Mouse (Mus musculus) stomach, embryonic 14.5 days (tissue): ENCODE measurements around the gene Syt8. TPM values are rescaled to one million over a fixed set of nuclear protein-coding genes. Genes with fewer than 3 reads are reported as not detected.

Experiments
- ATAC-seq: fragments of 200-750 bp; cut with Nextera tagmentation; 2 replicates; pipeline ENCODE4 v1.8.0; 2017; ENCODE audit warnings: low read depth, moderate TSS enrichment; ENCODE audit not compliant: insufficient number of reproducible peaks, insufficient read depth, low FRiP score
- H3K27ac ChIP-seq: fragments of 300-500 bp; sonication (generic); 2 replicates; pipeline ENCODE4 v1.5.1; 2014; ENCODE audit warnings: mild to moderate bottlenecking, low read length, moderate library complexity, mixed read lengths
- H3K27me3 ChIP-seq: fragments of 300-500 bp; sonication (generic); 2 replicates; pipeline ENCODE4 v1.6.1; 2014; ENCODE audit warnings: low read length, control low read depth, mixed read lengths; ENCODE audit not compliant: control insufficient read depth, insufficient read depth
- H3K36me3 ChIP-seq: fragments of 300-500 bp; sonication (generic); 2 replicates; pipeline ENCODE4 v1.6.1; 2014; ENCODE audit warnings: mild to moderate bottlenecking, control low read depth, low read length, moderate library complexity, mixed read lengths; ENCODE audit not compliant: control insufficient read depth, insufficient read depth
- H3K4me1 ChIP-seq: fragments of 300-500 bp; sonication (generic); 2 replicates; pipeline ENCODE4 v1.6.1; 2014; ENCODE audit warnings: low read length, control low read depth, mixed read lengths; ENCODE audit not compliant: control insufficient read depth, insufficient read depth
- H3K4me2 ChIP-seq: fragments of 300-500 bp; sonication (generic); replicated peaks from 2 replicates; pipeline ENCODE4 v1.6.1; 2014; ENCODE audit warnings: low read depth, low read length, control low read depth
- H3K4me3 ChIP-seq: fragments of 300-500 bp; sonication (generic); 2 replicates; pipeline ENCODE4 v1.5.1; 2014; ENCODE audit warnings: low read depth, low read length, control low read depth
- H3K9ac ChIP-seq: fragments of 300-500 bp; sonication (generic); replicated peaks from 2 replicates; pipeline ENCODE4 v1.6.1; 2014; ENCODE audit warnings: low read depth, mild to moderate bottlenecking, control low read depth, low read length, moderate library complexity, mixed read lengths
- H3K9me3 ChIP-seq: fragments of 300-500 bp; sonication (generic); 2 replicates; pipeline ENCODE4 v1.6.1; 2016; ENCODE audit warnings: low read depth, low read length, control low read depth; ENCODE audit not compliant: control insufficient read depth
- WGBS: fragments of 180-500 bp; shearing (Covaris S2); extraction: QIAGEN DNeasy Blood & Tissue Kit; methylation state at CpG from one replicate; pipeline ENCODE4 v1.1.7; 2014; 5-methylcytosine and 5-hydroxymethylcytosine counted together
- polyA plus RNA-seq: library from polyadenylated mRNA; unstranded; fragments of >200 nt; fragmentation: Nextera tagmentation; extraction: Ambion mirVana; gene quantifications from 2 replicates; pipeline ENCODE4 v1.2.1, GENCODE M21; 2014

Syt8 gene
- polyA plus RNA-seq, 1 experiment from 2014 or later = 4.8 TPM

DNA sequence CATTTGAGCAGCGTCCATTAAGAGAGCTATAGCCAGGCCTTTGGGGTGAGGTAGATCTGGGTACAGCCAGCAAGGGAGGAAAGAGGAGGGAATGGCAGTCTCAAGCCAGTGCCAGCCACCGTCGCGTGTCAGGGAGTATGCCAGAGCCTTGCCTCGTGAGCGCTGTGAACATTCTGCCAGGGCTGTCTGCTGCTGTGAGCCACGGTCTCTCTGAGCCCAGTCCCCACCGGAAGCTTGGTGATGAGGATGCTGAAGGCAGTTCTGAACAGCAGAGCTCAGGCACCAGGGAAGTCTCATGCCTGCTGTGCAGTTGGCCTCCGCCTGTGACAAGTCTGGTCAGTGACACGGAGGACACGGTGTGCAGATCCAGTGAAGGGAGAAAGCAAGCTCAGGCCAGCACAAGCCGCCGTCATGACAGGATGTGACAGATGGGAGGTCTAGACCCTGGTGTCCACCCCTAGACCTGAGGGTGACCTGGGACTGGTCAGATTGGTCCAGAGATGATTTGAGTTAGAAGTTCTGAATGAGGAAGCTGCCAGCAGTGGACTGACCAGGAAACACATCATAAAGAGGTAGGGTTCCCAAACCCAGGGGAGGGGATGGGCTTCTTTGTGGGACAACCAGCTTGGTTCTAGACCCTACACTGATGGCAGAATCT, 42.3 kb downstream of the Syt8 start:
- peaks cover 8% of the 10 kb centered on the region; the same call in 1 of the 2 replicates for H3K36me3 ChIP-seq
- H3K4me1 ChIP-seq = peaks cover 57% of the 10 kb centered on the region
- peak overlapping the region; percentile 70 for H3K4me2 ChIP-seq
- peak overlapping the region; percentile 97 for H3K27ac ChIP-seq
- peak overlapping the region; percentile 38 for H3K4me3 ChIP-seq
- ATAC-seq = no peak
- no peaks in the 10 kb centered on the region for H3K9me3 ChIP-seq
- 71% methylated on average over 13 of the region's 13 CpGs for WGBS
- peak overlapping the region; percentile 43; the same call in 1 of the 2 replicates for H3K9ac ChIP-seq
- H3K27me3 ChIP-seq = no peaks in the 10 kb centered on the region

DNA sequence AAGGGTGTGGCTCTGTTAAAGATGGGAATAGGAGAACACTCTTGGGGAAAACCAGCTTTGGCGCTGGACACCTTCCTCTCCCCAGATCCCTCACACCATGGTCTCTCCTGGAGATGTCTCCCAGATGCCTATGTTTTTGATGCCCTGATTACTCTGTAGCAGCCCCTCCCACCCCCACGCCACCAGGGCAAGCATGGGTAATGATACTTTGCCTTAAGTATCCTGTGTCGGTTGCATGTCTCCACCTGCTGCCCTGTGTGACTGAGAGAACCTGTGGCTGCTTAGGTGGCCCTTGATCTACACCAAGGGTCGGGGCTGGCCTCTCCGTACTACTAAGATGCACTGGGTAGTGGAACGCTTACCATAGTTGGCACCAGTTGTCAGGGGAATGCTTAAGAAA, 43.4 kb downstream of the Syt8 start:
- Histone ChIP-seq H3K9me3 (no peaks in the 10 kb centered on the region), H3K4me2 (peak overlapping the region; percentile 70), H3K4me1 (peaks cover 62% of the 10 kb centered on the region), H3K27me3 (no peaks in the 10 kb centered on the region), H3K27ac (peak overlapping the region; percentile 97; the same call in 1 of the 2 replicates), H3K4me3 (peak overlapping the region; percentile 38; the same call in 1 of the 2 replicates), H3K36me3 (peaks cover 8% of the 10 kb centered on the region; the same call in 1 of the 2 replicates), H3K9ac (no peak overlapping the region)
- no peak for ATAC-seq
- WGBS = 89% methylated on average over 6 of the region's 6 CpGs

GRCm38 (mm10) chr7:142478574-142478973, 43.9 kb downstream of the Syt8 start:
- H3K4me3 ChIP-seq = no peak overlapping the region
- no peak overlapping the region for H3K9ac ChIP-seq
- H3K9me3 ChIP-seq = no peaks in the 10 kb centered on the region
- H3K4me2 ChIP-seq = peak overlapping the region; percentile 70
- H3K4me1 ChIP-seq = peaks cover 63% of the 10 kb centered on the region
- H3K27me3 ChIP-seq = no peaks in the 10 kb centered on the region
- 88% methylated on average over 2 of the region's 2 CpGs for WGBS
- ATAC-seq = no peak
- peak overlapping the region; percentile 97; the same call in 1 of the 2 replicates for H3K27ac ChIP-seq
- peaks cover 8% of the 10 kb centered on the region; the same call in 1 of the 2 replicates for H3K36me3 ChIP-seq

DNA sequence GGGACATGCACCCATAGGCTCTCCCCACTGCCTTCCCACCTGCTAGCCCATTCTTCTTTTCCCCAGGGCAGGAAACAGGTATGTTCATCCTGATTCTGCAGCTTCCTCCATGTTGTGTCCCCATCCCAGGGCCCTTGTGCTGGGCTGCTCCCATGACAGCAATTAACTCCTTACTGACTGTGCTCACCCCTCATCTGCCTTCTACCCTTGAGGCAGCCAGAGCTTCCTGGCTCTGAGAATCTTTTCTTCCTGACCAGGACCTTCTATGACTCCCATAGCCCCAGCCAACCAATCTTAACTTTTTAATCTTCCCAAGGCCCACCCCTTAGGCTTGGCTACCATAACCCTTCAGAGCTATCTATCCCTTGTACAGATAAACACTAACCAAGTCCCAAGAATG, 44.7 kb downstream of the Syt8 start:
- Histone ChIP-seq H3K4me1 (peaks cover 64% of the 10 kb centered on the region), H3K27ac (peak overlapping the region; percentile 97; the same call in 1 of the 2 replicates), H3K4me3 (no peak overlapping the region), H3K9ac (no peak overlapping the region), H3K27me3 (no peaks in the 10 kb centered on the region), H3K4me2 (0 out of 2 replicates have a peak overlapping the region, but pooled peaks have one; percentile 70), H3K36me3 (peaks cover 8% of the 10 kb centered on the region; the same call in 1 of the 2 replicates), H3K9me3 (no peaks in the 10 kb centered on the region)
- ATAC-seq = no peak

DNA sequence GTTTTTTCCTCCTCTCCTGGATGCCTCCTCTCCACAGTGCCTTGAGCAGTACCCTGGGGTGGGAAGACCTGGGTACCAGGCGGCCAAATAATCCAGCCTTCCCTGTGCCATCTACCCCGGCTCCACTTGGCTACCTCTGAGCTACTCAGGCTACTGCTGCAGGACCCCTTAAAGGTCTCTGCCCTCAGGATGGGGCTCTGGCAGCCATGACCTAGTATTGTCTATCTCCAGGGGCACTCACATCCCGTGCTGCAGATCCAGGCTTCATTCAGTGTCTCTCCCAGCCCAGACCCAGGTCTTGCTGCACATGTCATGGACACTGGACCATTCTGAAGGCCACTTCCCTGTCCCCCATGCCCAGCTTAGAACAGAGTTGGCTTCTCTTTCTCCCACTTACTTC, 45.2 kb downstream of the Syt8 start:
- no peak for ATAC-seq
- peak overlapping the region; percentile 97 for H3K27ac ChIP-seq
- no peak overlapping the region for H3K4me2 ChIP-seq
- no peaks in the 10 kb centered on the region for H3K27me3 ChIP-seq
- H3K36me3 ChIP-seq = peaks cover 12% of the 10 kb centered on the region; the same call in 1 of the 2 replicates
- H3K4me3 ChIP-seq = no peak overlapping the region
- peaks cover 64% of the 10 kb centered on the region for H3K4me1 ChIP-seq
- WGBS = 98% methylated on average over 3 of the region's 3 CpGs
- no peaks in the 10 kb centered on the region for H3K9me3 ChIP-seq
- H3K9ac ChIP-seq = 0 out of 2 replicates have a peak overlapping the region, but pooled peaks have one; percentile 6

DNA sequence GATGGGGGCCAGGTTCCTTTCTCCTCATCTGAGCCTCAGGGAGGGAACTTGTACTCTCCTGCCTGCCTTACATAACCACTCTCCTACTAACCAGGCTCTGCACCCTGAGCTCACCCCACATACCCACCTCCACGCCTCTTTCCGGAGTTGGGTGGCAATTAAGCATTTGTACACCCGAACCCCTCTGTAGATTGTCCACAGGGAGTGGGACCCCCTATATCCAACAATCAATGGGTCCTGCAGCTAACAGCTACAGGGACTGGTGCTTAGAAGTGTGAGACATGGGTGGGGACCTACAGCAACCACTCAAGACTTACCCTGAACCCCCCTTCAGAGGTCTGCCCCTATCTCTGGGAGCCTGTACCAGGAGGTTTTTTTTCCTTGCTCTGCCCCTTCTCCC, 46.0 kb downstream of the Syt8 start:
- no peak for ATAC-seq
- Histone ChIP-seq H3K9me3 (no peaks in the 10 kb centered on the region), H3K27ac (peak overlapping the region; percentile 97), H3K9ac (peak overlapping the region; percentile 28; the same call in 1 of the 2 replicates), H3K36me3 (peaks cover 18% of the 10 kb centered on the region), H3K27me3 (no peaks in the 10 kb centered on the region), H3K4me1 (peaks cover 61% of the 10 kb centered on the region), H3K4me3 (peak overlapping the region; percentile 12; the same call in 1 of the 2 replicates), H3K4me2 (peak overlapping the region; percentile 53)
- 97% methylated on average over 3 of the region's 3 CpGs for WGBS

- Histone ChIP-seq H3K36me3 (peaks cover 15% of the 10 kb centered on the region), H3K4me2 (peak overlapping the region; percentile 53), H3K27me3 (no peaks in the 10 kb centered on the region), H3K4me1 (peaks cover 61% of the 10 kb centered on the region), H3K9me3 (no peaks in the 10 kb centered on the region), H3K9ac (peak overlapping the region; percentile 40), H3K27ac (peak overlapping the region; percentile 97), H3K4me3 (peak overlapping the region; percentile 12)
- WGBS = 1% methylated on average over 5 of the region's 5 CpGs
- ATAC-seq = peak; percentile 1; the same call in 1 of the 2 replicates
Observed at GRCm38 (mm10) chr7:142481186-142481567, 46.5 kb downstream of the Syt8 start.

DNA sequence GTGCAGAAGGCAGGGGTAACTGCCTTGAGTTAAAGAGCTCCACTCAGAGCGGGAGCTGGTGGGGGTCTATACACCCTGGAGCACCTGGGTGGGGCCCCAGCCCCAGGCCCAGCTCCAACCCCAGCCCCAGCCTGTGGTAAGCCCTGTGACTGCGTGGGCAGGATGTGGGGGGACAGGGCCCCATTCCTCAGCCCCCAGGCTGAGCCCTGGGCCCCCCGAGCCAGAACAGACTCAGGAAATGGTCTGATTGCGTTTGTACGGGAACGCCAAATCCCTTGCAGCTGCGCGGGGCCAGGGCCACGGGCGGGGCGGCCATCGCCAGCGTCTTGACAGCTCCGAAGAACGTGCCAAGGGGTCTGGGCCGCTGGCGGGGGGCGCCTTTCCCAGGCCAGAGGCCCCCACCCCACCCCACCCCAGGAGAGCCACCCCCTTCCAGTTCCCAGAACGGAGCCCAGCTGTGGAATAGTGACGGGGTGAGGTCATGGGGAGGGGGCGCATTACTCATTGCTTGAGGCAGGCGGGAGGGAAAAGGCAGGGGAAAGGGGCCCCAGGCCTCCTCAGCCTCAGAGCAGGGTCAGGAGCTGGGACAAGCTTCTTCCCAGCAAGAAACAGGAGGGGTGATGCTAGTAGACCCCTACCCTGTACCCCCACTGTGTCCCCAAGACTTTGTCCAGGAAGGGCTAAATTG, 47.1 kb downstream of the Syt8 start:
- 0% methylated on average over 22 of the region's 22 CpGs for WGBS
- H3K4me1 ChIP-seq = peaks cover 64% of the 10 kb centered on the region
- peak overlapping the region; percentile 40 for H3K9ac ChIP-seq
- H3K4me3 ChIP-seq = peak overlapping the region; percentile 12
- ATAC-seq = peak; percentile 66
- no peaks in the 10 kb centered on the region for H3K9me3 ChIP-seq
- peak overlapping the region; percentile 97 for H3K27ac ChIP-seq
- H3K4me2 ChIP-seq = peak overlapping the region; percentile 53
- peaks cover 15% of the 10 kb centered on the region for H3K36me3 ChIP-seq
- H3K27me3 ChIP-seq = no peaks in the 10 kb centered on the region
